Mouse (Mus musculus) megakaryocyte-erythroid progenitor cell, adult 5 weeks (primary cell): ENCODE results near the gene 4933411K16Rik. TPM values are rescaled to one million over a fixed set of nuclear protein-coding genes. Genes with fewer than 3 reads are reported as not detected.

Source experiments
- polyA plus RNA-seq: library from polyadenylated mRNA; stranded (reverse); fragments of >175 nt; gene quantifications from 2 replicates; pipeline ENCODE4 v1.2.3, GENCODE M21; 2012

Gene 4933411K16Rik
- polyA plus RNA-seq: 0.07 TPM in 1 of 2 replicates, not detected in the other

DNA sequence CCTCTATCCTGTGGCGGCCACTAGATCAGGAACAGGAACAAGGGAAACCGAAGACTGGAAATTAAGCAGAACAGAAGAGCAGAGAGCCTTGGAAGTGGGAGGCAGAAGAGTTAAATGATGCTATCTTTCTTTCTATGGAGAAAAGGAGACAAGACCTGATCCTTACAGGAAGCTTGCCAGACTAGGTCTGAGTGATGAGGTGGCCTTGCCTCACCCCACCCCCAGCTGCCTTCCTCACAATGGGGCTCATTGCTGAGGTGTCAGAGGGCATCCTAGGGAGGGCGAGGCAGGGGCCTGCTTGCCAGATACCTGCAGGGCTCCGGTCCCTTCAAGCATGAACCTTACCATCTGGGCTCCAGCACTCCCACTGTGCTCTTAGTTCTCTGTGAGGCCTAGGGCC, at the start of gene 4933411K16Rik:
Gene 4933411K16Rik (plus strand): TSS at position 301 of the 400 bp plus-strand sequence.

DNA sequence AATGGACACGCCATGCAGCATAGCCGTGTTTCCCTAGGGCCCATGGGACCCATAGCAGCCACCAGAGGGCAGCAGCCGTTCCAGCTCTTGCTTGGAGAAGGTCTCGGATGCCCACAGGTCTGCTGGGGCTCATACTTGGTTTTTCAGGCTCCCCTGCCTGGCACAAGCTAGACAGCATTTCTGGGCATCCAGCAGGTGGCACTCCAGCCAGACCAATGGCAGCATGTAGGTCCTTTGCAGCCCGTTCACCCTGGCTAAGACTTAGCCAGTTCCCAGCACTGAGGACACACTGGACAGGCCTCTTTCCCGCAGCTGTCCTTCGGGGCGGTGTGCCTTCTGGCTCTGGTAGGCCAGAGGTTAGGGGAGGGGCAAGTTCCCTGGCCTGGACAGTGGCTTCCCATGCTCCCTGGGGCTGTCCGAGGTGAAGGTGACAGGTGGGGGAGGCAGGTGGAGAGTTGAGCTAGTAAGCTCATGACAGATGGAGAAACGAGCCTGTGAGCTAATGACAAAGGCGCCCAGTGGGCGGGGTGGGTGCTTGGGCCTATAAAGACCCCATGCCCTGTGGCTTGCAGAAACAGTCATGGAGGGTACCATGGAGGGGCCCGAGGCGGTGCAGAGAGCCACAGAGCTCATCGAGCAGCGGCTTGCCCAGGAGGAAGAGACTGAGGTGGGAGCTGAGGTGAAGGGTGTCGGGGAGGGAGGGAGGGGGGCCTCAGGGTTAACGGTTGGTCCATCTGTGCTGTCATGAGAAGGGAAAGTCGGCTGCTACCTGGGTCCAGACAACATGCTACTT, 16.4 kb upstream of the 4933411K16Rik start, which contains the start of gene Ankrd2:
Gene Ankrd2 (plus strand): TSS at position 545 of the 793 bp plus-strand sequence.

DNA sequence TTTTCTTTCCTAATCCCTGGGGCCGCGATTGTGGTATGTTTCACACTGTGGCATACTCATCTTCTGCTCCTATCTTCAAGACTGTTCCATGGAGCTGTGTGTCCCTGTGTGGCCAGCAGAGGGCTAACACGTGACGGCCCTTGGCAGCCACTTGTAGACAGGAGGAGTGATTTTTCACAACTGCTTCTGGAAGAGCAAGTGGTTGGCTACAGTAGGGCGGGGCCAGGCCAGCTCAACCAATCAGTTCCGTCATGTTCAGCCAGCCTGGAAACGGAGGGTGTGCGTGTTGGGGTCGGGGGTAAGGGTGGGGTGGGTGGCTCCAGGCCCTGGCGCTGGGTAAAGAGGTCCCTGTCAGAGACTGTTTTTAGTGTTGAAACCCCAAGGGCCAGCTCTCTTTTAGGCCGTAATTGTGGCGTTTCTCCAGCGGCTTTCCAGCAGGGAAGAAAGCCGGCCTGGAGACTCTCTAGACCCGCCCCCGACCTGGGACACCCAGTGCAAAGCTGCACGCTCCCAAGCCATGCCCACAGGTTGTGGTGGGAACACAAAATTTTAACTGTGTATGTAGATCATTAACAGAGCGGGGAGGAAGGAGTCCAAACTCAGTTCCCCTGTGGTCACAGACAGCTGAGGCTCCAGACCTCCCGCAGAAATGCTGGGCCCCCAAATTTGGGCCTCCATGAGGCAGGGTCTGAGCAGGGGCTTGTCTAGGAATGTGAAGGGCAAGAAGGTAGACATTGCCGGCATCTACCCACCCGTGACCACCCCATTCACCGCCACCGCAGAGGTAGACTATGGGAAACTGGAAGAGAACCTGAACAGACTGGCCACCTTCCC, 6.6 kb upstream of the 4933411K16Rik start, which contains the start of gene Hoga1:
Gene Hoga1 (plus strand): TSS at position 342 of the 834 bp plus-strand sequence.

DNA sequence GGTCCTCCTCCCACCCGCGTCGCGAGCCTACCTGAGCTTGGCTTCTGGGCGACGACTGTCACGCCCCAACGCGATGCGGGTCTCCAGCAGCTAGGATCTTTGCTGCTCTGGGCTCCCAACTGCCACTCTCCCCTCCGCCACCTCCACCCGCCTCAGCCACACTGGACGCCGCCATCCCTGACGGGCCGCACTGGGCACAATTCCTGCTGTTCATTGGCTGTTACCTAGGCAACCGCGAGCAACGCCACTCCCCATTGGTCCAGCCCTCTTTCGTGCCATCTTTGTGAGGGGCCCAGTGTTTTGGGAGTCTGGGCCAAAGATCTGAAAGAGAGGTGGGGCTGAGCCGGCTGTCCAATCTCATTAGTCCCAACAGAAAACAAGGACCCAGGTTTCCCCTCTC, 34.1 kb downstream of the 4933411K16Rik start, which contains the start of gene Morn4:
Gene Morn4 (minus strand): TSS at position 192 of the 400 bp plus-strand sequence.

DNA sequence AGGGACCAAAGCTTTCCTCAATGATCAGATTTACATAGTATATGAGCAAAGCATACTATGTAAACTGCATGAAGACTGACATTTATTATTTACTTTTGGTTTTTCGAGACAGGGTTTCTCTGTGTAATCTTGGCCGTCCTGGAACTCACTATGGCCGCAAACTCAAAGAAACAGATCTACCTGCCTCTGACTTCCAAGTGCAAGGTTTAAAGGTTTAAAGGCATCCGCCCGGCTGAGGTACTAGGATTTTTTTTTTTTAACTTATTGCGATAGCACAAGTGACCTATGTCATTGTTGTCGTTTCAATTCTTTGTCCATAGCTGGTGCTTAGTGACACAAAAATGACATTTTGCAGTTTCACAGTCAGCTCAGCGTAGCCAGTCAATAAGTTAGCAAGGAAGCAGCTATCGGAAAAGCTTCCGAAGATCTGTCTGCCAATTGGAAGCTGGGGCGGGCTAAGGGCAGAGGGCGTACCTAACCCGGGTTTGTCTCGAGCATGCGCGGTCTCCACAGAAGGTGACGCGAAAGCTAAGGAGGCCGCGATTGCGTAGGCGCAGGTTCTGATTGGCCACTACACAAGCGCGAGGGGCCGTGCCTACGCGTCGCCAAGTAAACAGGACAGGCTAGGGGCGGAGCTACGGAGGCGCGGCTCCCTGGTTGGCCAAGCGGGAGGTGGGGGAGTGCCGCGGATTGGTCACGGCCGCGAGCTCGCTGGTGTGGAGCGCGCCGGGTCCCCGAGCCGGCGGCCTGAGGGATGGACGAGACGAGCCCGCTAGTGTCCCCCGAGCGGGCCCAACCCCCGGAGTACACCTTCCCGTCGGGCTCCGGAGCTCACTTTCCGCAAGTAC, 37.9 kb downstream of the 4933411K16Rik start, which contains the start of gene Pi4k2a:
Gene Pi4k2a (plus strand): TSS at position 723 of the 848 bp plus-strand sequence.

Other genes starting within 250 kb of the 4933411K16Rik start
- gene Frat1, start 222.3 kb upstream of the 4933411K16Rik start, polyA plus RNA-seq: 29.8 and 34.9 TPM in 2 replicates
- gene Frat2, start 204.1 kb upstream of the 4933411K16Rik start, polyA plus RNA-seq: 86.2 and 102 TPM in 2 replicates
- 20.1 and 31.0 TPM in 2 replicates for gene Rrp12, start 156.1 kb upstream of the 4933411K16Rik start, polyA plus RNA-seq
- gene Pgam1, start 140.3 kb upstream of the 4933411K16Rik start, polyA plus RNA-seq: 481 and 651 TPM in 2 replicates
- gene Exosc1, start 118.8 kb upstream of the 4933411K16Rik start, polyA plus RNA-seq: 25.4 and 27.6 TPM in 2 replicates
- 36.2 and 43.1 TPM in 2 replicates for gene Zdhhc16, start 118.8 kb upstream of the 4933411K16Rik start, polyA plus RNA-seq
- 13.2 and 15.5 TPM in 2 replicates for gene Mms19, start 71.1 kb upstream of the 4933411K16Rik start, polyA plus RNA-seq
- gene Ubtd1, start 70.5 kb upstream of the 4933411K16Rik start, polyA plus RNA-seq: 22.7 and 31.2 TPM in 2 replicates
- gene Ankrd2, start 16.2 kb upstream of the 4933411K16Rik start, polyA plus RNA-seq: not detected in 2 replicates
- 0.23 and 0.24 TPM in 2 replicates for gene Hoga1, start 6.6 kb upstream of the 4933411K16Rik start, polyA plus RNA-seq
- 0.57 and 0.67 TPM in 2 replicates for gene Morn4, start 34.1 kb downstream of the 4933411K16Rik start, polyA plus RNA-seq
- gene Pi4k2a, start 38.2 kb downstream of the 4933411K16Rik start, polyA plus RNA-seq: 22.1 and 24.7 TPM in 2 replicates
- 22.6 and 24.6 TPM in 2 replicates for gene Avpi1, start 76.8 kb downstream of the 4933411K16Rik start, polyA plus RNA-seq
- 23.7 and 23.8 TPM in 2 replicates for gene Marveld1, start 95.2 kb downstream of the 4933411K16Rik start, polyA plus RNA-seq
- gene Zfyve27, start 111.7 kb downstream of the 4933411K16Rik start, polyA plus RNA-seq: 27.5 and 35.0 TPM in 2 replicates
- not detected in 2 replicates for gene Sfrp5, start 150.0 kb downstream of the 4933411K16Rik start, polyA plus RNA-seq
- not detected in 2 replicates for gene Golga7b, start 195.3 kb downstream of the 4933411K16Rik start, polyA plus RNA-seq